Mouse (Mus musculus) brain, embryonic 18.5 days (tissue): ENCODE results near the gene Il21r.

Experiments
- DNase-seq: peaks from one replicate; pipeline ENCODE4 v3.0.0-alpha.2; 2012; ENCODE audit warnings: low read depth, low spot score

Gene Il21r

DNA sequence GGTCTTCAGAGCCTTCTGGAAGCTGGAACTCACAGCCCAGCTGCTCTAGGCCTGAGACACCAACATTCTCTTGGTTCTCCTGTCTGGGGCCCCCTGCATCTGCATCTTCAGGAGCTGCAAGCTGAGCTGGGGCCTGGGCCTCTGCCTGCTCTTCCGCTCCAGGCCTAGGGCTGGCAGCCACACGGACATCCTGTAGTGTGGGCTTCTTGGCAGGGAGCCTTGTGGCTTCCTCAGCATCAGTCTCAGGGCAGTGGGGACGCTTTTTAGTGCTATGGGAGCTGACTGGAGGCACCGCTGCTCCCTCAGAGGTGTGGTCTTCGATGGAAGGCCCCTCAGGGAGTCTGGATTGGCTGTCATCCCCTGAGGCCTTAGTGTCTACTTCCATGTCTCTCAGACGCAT is 40.7 kb downstream of the Il21r start:
- DNase-seq = no peak

DNA sequence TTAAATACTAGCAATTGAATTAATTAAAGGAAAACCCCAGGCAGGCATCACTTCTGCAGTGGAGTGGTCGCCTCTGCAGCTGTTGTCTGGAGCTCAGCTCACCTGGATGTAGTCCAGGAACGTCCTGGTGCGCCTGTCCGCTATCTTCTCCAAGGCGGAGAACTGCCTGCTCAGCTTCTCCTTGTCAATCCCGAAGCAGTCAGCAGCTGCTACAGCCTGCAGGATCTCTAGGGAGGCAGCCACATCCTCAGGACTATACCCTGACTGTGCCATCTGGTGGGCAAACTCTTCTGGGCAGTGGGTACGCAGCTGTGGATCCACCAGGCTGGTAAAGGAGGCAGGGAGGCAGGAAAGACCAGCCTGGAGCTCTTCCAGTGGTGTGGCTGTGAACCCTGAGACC is 42.2 kb downstream of the Il21r start:
- DNase-seq = no peak

DNA sequence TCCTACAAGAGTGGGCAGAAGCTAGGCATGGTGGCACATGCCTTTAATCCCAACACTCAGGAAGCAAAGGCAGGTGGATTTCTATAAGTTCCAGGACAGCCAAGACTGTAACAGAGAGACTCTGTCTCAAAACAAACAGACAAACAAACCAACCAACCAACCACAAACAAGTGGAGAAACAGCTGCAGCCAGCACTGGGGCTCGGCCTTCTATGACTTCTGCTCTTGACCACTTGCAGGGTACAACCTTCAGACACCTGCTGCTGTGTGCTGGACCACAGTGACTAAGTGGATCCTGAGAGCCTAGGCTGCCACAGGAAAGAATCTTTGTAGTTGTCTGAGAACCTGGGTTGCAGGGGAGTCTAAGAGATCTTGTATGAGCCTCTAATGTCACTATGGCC is 45.8 kb downstream of the Il21r start:
- DNase-seq = no peak

DNA sequence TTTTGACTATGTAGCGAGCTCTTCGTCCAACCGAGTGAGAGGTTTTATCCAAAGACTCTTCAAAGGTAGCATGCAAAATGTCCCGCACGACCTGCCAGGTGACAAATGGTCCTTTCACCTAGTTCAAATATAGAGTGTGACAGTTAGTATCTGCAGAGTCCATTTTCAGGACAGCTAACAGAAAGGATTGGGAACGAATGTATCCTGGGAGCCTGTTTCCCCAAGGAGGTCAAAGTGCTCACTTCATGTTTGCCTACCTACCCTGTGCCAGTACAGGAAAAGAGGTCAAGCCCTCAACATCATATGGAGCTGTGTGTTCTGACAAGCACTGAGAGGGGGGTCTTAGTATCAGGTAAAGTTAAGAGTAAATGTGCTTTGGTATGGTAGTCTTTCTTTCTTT is 54.3 kb downstream of the Il21r start:
- no peak for DNase-seq

DNA sequence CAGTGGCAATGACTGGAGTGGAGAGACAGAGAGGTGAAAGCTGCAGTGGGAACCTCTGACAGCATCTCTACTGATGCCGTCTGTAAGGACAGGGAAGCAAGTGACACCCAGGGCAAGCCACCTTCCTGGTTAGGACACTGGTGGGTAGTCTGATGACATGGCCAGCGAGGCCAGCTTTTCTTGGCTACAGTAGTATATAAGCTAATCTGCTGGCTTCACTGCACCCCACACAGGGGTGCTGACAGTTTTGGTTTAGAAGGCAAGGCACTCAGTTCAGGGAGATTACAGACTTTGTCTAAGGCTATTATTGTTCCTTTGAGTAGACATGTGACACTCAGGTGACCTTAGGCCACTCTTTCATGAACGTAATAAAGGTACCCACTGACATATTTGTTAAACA is 60.4 kb downstream of the Il21r start:
- no peak for DNase-seq

DNA sequence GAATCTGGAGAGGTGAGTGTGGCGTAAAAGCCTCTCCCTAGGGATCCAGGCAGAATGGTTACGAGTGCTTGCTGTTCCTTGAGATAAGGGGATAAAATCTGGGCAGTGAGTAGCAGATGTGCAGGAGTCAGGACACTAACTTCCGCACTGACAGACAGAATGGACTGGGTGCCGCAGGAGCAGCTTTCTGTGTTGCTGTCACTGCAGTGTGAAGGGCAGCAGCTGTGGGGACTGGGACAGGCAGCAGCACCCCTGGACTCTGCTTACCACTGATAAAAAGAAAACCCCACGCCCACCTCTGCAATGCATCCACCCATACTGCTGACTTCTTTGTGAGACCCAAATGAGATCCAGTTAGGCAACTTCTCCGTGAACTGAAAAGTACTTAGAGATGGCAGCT is 67.6 kb downstream of the Il21r start:
- no peak for DNase-seq

DNA sequence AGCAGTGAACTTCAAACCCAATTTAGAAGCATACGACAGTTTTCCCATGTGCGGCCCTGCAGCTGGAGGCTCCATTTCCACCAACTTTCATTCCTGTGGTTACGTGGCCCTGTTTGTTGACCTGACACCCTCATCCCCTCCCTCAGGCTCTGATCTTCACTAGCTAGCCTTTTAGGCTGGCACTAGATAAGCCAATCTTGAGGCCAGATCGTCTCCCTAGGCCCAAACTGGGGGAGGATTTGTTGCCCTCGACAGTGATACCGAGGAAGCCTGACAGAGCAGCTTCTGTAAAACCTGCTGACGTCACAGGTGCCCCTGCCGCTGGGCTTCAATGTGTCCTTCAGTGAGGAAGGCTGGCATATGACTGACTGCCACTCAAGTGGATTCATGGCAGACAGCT is 68.2 kb downstream of the Il21r start:
- no peak for DNase-seq

DNA sequence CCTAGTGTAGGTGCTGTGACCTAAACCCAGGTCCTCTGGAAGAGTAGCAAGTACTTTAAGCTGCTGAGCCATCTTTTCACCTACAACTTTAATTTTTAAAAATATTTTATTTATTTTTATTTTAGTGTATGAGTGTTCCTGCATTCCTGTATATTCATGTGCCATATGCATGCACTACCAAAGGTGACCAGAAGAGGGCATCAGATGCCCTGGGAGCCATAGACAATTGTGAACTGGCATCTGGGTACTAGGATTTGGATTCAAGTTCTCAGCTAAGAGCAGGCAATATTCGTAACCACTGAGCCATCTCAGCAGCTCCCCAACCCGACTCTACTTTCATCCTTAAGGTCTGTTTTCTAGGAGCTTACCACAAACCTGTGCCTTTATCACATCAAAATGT is 71.7 kb downstream of the Il21r start:
- no peak for DNase-seq

DNA sequence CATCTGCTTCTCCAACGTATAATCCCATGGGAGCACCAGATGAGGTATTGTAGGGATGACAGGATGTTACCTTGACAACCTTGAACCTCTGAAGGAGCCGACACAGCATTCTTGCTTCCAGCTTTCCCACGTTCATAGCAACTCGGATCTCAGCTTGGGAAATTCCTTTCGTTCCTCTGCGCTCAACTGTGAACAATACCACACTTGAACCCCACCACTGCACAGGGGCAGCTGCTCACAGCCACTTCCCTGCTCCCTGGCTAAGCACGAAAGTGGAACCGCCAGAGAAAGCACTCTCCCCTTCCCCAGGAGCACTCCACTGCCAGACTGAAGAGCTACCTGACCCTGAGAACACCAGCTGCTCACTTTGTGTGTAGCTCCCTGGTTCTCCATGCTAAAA is 75.5 kb downstream of the Il21r start:
- DNase-seq = no peak

DNA sequence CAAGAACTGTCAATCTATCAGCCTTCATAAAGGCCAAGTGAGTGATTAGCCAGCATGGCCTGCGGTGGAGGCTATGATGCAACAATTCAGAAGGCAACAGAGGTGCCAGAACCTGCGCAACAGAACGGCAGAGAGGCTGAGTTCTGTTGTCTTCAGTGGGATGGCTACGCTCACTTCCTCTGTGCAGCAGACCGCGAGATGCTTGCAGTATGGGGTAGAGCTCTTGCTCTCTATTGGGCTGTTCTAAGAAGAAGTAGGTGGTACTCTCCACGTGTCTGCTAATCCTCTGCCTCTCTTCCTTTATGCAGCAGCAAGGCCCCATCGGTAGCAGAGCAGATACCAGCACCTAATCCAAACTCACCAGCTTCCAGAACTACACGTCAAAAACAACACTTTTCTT is 76.7 kb downstream of the Il21r start:
- no peak for DNase-seq
